Mouse (Mus musculus): ENCODE results near the gene Cldn16.
"Not testable (repeated sequence)": the region's sequence is repeated elsewhere in the genome, so short reads cannot be mapped to it uniquely, and the experiment has no call there.

Cldn16 gene

DNA sequence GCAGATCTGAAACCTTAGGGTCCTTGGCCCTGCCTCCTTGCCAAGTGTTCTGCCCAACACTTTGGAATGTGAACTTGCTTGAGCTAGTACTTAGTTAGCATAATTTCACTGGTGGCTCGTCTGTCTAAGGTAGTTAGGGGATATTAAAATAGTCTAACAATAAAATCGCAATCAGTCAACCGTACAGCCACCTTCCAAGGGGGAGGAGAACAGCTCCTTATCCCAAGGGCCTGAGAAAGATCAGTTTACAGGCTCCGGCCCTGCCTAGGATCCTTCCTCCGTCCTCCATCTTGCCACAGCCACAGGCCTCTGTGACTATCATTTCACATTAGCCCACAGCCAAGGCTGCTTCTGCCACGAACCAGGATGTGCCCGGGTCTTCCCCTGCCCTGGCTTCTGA, at the start of gene Cldn16:
TSS of gene Cldn16 (plus strand) at position 301 of the 400 bp plus-strand sequence.
- no peak for DNase-seq (ENCODE audit: extremely low read depth, low read depth)

DNA sequence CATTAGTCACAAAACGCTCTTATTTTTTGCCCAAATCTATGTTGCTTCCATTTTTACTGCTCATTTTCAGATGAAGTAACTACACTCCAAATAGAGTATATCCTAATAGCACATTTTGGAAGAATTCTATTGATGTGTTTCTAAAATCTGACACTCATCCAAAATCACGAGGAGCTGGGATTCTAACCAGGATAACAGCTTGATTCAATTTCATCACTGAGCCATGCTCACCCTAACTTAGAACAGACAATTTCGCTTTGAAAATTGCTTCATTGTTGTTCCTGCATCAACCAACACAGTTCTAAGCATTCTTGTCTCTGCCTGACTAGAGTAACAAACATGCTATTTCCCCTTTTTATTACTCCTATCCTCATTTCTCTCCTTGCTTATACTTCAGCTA, 44.3 kb upstream of the Cldn16 start:
- no peak for DNase-seq (ENCODE audit: extremely low read depth, low read depth)

DNA sequence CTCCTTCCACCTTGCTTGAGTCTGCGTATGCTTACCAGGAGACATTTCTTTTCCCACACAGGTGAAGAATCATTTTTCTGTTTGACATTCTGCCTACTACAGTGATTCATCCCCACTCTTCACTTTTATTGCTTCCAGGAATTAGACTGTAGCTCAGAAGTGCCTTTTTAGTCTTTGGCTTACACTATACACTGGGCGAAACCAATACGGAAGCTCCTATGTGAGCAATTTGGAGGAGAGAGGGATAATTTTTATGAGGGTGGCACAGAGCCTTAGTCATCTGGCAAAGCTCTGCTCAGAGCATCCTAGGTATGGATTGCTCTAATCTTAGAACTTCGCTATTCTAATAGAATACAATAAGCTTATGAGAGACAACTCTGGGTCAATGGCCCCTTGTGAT, 40.9 kb upstream of the Cldn16 start:
- DNase-seq (ENCODE audit: extremely low read depth, low read depth): no peak

DNA sequence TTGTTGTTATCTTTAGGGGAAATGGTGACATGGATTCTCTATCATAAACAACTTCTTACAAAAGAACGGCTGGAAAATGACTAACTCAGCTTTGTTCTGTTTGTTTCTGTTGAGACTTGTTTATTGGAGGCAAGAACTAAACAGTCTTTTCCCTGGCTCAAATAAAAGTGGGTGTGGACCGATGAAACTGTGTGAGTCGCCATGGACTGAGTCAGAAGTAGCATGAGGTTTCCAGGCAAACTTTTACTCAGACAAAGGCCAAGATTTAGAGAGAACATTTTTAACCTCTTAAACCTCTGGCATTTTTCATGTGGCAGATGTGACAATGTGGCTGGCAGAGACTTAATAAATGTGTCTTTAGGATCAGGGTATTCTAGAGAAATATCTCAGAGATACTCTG, 32.7 kb upstream of the Cldn16 start:
- no peak for DNase-seq (ENCODE audit: extremely low read depth, low read depth)

DNA sequence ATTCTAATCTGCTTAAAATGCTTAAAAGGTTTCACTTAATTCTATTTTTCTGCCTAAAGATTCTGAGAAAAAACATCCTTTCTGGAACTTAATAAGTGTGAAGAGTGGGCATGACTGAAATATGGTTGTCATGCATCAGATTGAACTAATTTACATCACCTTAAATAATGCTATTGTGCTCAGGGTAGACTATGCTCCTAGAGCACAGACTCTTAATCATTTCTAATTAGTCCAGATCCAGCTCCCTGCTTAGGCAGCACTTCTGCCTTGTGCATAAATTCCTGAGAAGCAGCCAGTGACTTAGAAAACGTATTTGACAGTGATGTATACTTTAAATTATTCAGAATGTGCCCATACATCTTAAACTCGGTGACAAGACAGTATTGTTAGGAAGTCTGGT, 29.4 kb upstream of the Cldn16 start:
- no peak for DNase-seq (ENCODE audit: extremely low read depth, low read depth)

DNA sequence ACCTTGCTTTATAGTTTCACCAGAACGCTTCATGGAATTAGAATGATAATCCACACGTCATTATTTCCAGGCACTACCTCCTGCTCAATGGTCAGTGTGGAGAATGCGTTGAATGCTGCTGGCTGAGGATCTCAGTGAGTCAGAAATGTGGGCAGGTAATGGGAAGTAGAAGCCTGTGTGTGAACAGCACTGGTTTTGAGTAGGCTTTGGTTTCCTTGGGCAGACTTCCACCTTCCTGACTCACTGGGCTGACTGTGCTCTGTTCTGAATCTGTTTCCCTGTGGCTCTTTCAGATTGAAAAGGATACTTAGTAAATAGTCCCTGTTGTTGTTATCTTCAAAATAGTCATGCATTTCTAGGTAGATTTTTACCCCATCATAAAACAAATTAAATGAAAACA, 22.9 kb upstream of the Cldn16 start:
- no peak for DNase-seq (ENCODE audit: extremely low read depth, low read depth)

DNA sequence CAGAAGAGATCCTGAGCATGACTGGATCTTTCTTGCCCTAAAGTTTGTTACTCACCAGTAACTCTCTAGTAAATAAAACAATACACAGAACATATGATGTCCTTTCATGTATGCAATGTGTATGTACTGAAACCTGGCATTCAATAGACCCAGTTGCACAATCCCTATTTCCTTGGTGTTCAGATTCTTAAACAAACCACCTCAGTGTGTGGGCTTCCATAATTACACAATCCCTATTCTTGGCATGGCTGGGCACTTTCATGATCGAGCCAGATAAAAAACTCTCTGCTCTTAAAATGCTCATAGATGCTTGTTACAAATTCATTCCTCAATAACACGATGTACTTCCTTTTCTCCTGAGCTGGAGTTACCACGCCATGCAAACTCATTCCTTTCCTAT, 21.8 kb upstream of the Cldn16 start:
- no peak for DNase-seq (ENCODE audit: extremely low read depth, low read depth)

DNA sequence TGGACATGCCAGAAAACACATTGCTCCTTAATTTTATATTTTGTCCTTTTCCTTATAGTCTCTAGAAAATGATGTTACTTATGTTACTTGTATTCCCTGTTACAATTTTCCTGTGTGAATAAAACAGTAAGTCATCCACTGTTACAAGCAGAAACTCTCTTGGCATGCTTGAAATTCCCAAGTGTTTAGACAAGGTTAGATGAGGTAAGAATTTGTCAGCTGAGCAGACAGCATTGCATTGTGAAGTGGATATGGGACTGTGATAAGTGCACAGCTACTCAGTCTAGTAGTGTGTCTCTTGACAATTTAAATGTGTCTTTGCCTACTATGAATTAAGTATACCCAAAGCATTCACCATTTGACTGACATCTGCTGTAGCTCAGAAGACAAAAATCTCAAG, 18.1 kb upstream of the Cldn16 start:
- no peak for DNase-seq (ENCODE audit: extremely low read depth, low read depth)

DNA sequence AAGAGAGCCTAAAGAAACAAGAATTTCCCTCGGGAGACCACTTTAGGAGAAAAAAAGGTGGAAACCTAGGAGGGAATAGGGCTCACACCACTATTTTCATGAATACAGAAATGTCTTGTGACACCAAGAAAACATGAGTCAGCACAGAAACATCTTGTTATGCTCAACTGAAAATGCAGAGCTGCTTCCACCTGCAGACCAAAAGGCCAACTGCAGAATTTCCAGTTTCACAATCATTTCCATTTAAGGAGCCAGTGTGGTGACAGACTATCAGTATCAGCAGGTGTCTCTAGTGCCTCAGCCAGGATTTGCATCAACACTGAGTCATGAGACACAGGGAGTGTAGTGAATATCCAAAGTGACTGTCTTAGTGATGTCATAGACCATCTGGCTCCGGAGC, 15.3 kb upstream of the Cldn16 start:
- DNase-seq (ENCODE audit: extremely low read depth, low read depth): no peak

DNA sequence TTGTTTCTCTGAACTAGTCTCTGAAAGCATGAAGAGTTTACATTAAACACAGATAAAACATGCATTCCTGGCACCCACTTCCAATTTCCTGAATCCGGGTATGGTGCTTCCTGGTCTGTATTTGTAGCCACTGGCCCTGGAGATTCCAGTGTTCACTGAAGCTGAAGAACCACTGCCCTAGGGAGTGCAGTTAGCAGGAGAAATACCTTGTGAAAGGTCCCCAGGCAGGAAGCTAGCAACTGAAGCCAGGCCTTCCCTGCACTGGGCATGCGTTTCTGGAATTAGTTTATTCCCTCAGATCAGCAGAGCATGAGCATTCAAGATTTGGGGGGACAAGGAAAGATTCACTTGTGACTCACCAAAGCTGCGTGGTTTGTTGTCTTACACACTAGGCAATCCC, 8.8 kb upstream of the Cldn16 start:
- DNase-seq (ENCODE audit: extremely low read depth, low read depth): no peak

DNA sequence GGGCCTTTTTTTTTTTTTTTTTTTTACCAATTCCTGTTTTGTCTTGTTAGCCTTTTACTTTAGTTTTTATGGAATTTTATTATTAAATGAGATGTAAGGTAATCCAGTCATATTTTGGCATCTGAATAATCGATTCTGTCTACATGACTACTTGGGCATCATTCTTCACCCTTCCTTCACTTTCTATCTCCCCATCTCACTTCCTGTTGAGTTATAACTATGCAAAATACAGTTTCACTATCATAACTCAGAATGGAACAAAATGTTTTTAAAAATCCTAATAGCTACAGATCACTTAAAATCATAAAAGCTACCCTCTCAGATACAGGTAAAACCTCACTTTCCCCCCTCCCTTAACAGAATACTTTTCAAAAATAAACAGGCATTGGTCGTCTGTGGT, 6.8 kb upstream of the Cldn16 start:
- DNase-seq (ENCODE audit: extremely low read depth, low read depth): no peak

DNA sequence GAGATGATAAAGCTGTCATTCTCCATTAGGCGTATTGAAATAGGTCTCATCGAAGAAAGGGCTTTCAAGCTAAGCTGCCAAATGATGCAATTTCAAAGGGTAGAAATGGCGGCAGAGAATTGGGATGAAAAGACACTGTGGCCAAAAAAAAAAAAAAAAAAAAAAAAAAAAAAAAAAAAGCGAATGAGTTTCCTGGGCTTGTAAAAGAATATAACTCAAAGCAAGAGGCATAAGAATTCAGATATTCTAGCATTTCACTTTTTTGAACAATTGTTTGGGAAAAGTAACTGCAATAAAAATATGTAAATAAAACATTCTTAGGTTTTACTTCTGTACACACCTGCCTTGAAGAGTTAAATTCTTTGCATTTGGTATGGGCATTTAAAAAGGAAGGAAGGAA, 3.6 kb downstream of the Cldn16 start:
- DNase-seq (ENCODE audit: extremely low read depth, low read depth): no peak

DNA sequence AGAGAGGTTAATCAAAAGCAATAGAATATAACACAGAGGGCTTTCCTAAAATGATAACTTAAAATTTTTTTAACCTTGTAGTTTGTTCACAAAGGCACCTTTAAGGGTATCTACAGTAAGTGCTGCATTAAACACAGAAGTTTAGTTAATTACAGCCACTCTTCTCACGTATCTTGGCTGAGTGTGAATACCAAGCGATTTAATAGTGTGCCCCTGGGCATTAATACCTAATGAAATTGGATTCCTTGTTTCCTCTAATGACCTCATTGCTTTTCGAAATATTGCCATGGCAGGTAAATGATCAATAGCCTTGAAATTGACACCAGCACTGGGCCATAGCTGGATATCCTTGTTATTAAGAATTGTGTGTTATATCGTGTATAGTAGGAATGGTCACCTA, 8.3 kb downstream of the Cldn16 start:
- no peak for DNase-seq (ENCODE audit: extremely low read depth, low read depth)

DNA sequence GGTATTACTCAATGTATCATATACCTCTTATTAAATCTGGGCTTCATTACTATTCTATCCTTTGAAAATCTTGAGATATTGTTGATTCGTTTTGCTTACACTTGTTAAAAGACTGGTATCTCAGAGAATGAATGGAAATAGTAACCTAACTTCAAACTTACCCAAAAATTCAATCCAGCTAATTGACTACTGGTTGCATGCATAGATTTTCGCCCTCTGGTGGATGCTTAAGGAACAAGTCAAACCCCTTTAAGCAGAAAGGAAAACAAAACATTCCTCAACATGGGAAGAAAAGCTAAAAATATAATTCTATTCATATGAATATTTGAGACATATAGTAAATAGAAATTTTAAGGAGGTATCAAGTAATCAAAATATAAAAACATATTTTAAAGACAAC, 32.8 kb downstream of the Cldn16 start:
- no peak for DNase-seq (ENCODE audit: extremely low read depth, low read depth)

DNA sequence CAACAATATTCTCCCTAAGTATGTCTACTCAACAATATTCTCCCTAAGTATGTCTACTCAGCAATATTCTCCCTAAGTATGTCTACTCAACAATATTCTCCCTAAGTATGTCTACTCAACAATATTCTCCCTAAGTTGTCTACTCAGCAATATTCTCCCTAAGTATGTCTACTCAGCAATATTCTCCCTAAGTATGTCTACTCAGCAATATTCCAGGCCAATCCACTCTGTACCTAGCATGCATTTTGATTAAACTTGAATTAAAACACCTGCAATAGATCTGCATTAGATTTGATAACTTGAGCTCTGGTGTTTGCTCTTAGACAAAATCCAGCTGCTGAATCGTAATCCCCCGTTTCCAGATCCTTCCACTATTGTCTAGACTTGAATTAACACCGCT, 36.8 kb downstream of the Cldn16 start:
- not testable (repeated sequence) for DNase-seq (ENCODE audit: extremely low read depth, low read depth)

DNA sequence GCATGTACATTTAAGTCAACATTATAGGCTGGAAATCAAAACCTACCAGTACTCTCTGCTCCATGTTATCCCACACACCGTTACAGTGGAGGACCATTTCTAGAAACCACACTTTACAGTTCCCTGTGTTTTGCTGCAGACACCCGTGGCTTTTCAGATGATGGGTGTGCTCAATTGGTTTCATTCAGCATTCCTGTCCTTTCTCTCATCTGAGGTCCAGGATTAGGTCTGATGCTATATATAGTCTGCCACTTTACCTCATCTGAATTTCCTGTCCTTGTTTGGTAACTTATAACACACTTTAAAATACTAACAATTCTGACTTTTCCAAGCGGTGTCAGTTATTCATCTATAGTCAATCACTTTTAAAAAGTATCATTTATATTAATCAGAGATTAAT, 37.8 kb downstream of the Cldn16 start:
- no peak for DNase-seq (ENCODE audit: extremely low read depth, low read depth)

DNA sequence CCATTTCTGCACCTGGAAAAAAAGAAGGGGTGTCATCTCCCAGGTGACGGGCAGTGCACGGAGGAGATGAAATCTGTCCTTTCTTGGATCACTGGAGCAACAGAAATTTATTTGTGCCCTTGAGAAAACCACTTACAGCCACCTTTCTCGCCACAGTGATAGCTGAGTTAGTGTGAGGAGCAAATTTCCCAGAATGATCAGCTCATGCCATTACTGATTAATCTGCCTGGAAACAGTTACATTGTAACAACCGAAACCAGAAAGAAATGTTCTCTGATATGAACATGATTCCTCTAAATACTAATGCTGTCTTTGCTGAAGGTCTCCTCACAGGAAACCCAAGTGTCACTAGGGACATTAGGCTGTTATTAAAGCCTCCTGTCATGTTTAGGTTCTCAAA, 42.0 kb downstream of the Cldn16 start:
- DNase-seq (ENCODE audit: extremely low read depth, low read depth): no peak

DNA sequence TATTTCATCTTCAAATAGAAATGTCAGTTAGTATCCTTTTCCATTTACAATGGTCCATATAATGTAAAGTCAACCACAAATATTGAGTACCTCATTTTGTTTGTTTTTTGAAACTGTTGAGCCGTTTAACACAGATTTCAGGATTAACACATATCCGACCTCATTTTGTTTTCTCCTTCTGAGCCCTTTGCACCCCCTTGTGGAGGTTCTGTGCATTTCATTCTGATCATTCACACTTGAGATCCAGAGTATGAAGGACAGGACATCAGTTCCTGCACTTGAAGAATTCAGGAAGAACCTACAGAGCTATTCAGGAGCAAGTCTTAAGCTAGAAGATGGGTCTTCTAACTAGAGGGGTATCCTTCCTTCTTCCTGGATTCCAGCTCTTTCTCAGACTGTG, 56.7 kb downstream of the Cldn16 start:
- DNase-seq (ENCODE audit: extremely low read depth, low read depth): no peak

DNA sequence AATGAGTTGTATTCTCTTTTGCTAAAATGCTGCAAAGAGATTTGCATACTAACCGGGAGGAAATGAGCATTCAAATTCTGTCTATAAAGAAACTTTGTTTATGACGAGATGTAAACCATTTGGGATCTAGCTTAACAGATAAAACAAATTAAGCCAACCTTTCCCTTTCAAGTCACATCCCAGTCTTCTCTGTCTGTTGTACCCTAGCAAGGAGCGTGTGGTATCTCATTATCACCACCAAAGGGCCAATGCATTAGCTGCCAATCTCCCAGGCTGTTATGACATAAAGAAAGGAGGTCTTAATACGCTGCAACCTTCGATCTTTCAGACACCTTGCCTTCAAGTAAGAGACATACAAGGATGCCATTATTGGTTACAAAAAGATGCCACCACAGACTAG, 62.9 kb downstream of the Cldn16 start:
- DNase-seq (ENCODE audit: extremely low read depth, low read depth): no peak

DNA sequence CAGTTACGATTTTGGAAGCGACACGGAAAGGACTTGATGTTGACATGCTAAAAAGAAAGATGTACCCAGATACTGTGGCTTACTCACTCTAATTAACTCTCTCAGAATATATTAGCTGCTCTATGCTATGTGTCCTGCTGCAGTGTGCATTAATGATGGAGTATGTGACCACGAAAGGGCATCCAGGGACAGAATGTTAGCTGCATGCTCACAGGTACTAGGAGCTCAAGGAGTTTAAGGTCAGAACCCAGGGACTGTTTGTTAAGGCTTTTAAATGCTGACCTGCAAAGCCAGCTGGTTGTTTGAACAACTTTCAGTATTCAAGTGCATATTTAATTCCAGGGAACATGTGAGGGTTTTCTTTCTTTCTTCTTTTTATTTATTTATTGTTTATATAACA, 63.7 kb downstream of the Cldn16 start, which contains the start of gene Tmem207:
TSS of gene Tmem207 (minus strand) at position 101 of the 400 bp plus-strand sequence.
- DNase-seq (ENCODE audit: extremely low read depth, low read depth): no peak

DNA sequence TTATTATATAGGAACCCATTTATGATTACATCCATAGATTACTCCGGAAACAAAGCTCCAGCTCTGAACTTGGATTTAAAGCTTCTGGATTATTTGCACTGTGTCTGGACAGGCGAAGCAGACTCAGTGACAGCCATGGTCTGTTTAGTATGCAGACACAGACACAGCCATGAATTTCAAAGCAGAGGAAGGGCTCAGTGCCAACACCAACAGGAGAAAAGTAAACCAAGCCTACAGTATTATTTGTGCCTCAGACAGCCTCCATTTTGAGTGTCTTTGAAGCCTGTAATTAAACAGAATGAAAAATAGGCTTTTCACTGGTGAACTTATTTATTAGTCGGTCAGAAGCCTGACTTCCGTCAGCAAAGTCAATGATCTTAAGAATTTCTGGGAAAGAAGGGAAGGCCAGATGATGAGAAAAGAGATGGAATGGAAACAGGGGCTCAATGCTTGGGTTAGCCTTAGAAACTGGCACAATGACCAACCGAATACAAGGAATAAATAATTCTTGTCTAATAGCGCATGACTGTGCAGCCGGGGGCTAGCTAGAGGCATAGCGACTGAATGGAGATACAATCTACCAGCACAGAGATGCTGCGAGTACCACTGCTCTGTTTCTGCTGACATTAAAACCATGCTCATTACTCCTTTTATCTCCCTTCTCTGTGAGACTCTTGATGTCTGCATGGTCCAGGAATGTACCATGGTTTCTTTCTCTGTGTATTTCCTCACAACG, 65.2 kb downstream of the Cldn16 start:
- no peak for DNase-seq (ENCODE audit: extremely low read depth, low read depth)

DNA sequence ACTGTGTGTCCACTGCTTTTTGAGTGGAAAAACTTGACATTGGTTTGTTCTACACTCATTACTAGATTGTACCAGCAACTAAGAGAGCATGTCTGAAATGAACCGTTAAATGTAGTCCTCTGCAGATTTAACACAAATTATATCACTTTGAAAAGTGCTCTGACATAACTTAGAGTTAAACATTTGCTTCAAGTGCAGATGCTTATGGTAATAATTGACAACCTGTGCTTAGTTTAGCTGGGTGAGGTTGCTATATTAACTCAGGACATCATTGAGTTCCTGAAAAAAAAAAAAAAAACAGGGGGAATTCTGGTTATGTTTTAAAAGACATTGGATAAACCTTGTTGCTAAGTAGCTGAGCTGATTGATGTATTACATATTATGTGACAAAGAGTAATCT, 67.5 kb downstream of the Cldn16 start:
- DNase-seq (ENCODE audit: extremely low read depth, low read depth): no peak

DNA sequence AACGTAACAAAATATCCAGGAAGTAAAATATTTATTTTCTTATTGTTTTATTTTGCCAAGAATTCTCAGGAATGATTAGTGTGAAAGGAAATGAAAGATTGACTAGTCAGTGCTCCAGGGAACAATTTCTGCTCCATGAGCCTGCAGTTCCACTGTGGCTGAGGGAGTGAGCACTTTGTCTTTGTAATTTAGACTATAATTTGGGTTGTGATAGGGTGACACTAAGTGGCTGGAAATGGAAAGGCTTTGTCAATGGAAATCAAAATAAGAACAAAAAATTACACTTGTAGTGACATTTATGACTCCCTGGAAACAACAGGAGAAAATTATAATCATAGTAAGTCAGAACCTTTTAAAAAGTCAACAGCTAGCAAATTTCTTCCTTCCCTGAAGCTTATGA, 69.4 kb downstream of the Cldn16 start:
- no peak for DNase-seq (ENCODE audit: extremely low read depth, low read depth)
